Mouse (Mus musculus) limb, embryonic 10.5 days (tissue): ENCODE measurements around the gene Qpctl. TPM values are rescaled to one million over a fixed set of nuclear protein-coding genes. Genes with fewer than 3 reads are reported as not detected.

Experiments
- DNase-seq: peaks from one replicate; pipeline ENCODE4 v3.0.0-alpha.2; 2017; ENCODE audit warnings: low spot score
- H3K27ac ChIP-seq: fragments of 300-500 bp; sonication (generic); 2 replicates; pipeline ENCODE4 v1.5.1; 2016; ENCODE audit warnings: mild to moderate bottlenecking
- H3K27me3 ChIP-seq: fragments of 300-500 bp; sonication (generic); 2 replicates; pipeline ENCODE4 v1.6.1; 2016; ENCODE audit warnings: low read depth, mild to moderate bottlenecking; ENCODE audit not compliant: poor library complexity, severe bottlenecking
- H3K36me3 ChIP-seq: fragments of 300-500 bp; sonication (generic); 2 replicates; pipeline ENCODE4 v1.6.1; 2016; ENCODE audit warnings: mild to moderate bottlenecking, moderate library complexity
- H3K4me1 ChIP-seq: fragments of 300-500 bp; sonication (generic); 2 replicates; pipeline ENCODE4 v1.6.1; 2016
- H3K4me3 ChIP-seq: fragments of 300-500 bp; sonication (generic); 2 replicates; pipeline ENCODE4 v1.5.1; 2016; ENCODE audit warnings: mild to moderate bottlenecking, moderate library complexity
- H3K9me3 ChIP-seq: fragments of 300-500 bp; sonication (generic); replicated peaks from 2 replicates; pipeline ENCODE4 v1.6.1; 2016; ENCODE audit warnings: mild to moderate bottlenecking
- WGBS: fragments of 180-500 bp; shearing (Covaris S2); methylation state at CpG from one replicate; pipeline ENCODE4 v1.1.7; 2016; 5-methylcytosine and 5-hydroxymethylcytosine counted together
- polyA plus RNA-seq: library from polyadenylated mRNA; unstranded; fragments of >200 nt; fragmentation: Nextera tagmentation; extraction: Ambion mirVana; gene quantifications from 2 replicates; pipeline ENCODE4 v1.2.1, GENCODE M21; 2016

The Qpctl gene
- polyA plus RNA-seq, 1 experiment from 2014 or later, result 14.4 TPM

DNA sequence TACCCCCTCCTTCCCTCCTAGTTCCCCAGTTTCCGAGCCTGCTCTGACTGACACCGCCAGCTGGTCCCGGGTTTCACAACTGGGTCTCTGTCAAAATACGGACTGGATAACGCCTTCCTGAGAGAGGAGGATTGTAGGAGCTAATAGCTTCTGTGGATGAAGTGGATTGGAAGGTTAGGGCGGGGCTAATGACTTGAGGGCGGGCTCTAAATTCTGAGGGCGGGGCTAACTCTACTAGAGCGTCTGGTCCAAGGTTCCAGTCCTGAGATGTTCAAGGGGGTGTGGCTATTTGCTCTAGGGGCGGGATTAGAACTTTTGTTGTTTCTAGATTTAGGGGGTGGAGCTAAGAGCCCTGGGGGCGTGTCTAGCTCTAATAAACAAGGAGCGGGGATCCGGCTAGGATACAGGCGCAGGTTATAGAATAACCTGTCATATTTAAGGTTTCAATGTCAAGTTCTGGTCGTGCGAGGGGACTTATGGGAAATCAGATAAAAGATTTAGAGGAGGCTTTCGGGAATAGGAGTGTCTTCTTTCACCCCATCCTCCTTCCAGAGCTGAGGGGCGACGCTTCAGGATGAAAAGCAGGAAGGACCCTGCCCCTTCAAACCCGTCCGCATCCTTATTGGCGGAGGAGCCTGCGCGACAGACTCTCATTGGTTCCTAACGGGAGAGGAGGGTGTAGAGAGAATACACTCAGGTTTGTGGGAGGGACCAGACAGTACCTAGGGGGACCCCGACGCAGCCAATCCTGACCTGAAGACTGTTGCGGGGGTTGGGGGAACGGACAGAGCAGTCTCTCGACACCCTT, 26.8 kb upstream of the Qpctl start, which contains the start of gene Eml2:
Gene Eml2 (plus strand): TSS at position 714 of the 808 bp plus-strand sequence.
- Histone ChIP-seq H3K27ac (no peak within 1 kb of the TSS), H3K9me3 (no peaks in the 10 kb centered on the region), H3K27me3 (peaks cover 66% of the 10 kb centered on the region), H3K4me3 (peak within 1 kb of the TSS; percentile 47), H3K4me1 (peaks cover 37% of the 10 kb centered on the region), H3K36me3 (no peaks in the 10 kb centered on the region)
- WGBS, result under 1% methylated on average over 30 of the region's 30 CpGs
- no peak for DNase-seq

DNA sequence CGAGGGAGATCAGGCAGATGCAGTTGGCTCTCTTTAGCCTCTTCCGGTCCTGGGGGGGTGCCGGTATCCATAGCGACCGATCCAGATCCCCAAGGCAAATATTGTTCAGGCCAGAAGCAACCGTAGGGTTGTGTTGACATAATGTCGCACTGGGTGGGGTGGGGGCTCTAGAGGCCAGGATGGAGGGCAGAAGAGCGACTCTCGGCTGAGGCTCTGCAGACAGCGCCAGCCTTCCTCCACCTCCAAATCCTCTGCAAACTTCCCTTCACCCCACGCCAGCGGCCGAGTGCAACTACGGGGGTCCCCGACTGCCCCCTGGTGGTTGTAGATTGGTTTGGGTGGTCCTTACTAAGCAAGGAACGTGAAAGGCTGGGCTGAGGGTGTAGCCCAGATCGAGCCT, 23.8 kb upstream of the Qpctl start:
- H3K9me3 ChIP-seq, result no peaks in the 10 kb centered on the region
- peaks cover 53% of the 10 kb centered on the region for H3K27me3 ChIP-seq
- H3K4me3 ChIP-seq, result peak overlapping the region; percentile 45
- peaks cover 14% of the 10 kb centered on the region for H3K4me1 ChIP-seq
- no peak overlapping the region for H3K27ac ChIP-seq
- H3K36me3 ChIP-seq, result no peaks in the 10 kb centered on the region
- WGBS, result 5% methylated on average over 17 of the region's 17 CpGs
- DNase-seq, result peak; percentile 91

DNA sequence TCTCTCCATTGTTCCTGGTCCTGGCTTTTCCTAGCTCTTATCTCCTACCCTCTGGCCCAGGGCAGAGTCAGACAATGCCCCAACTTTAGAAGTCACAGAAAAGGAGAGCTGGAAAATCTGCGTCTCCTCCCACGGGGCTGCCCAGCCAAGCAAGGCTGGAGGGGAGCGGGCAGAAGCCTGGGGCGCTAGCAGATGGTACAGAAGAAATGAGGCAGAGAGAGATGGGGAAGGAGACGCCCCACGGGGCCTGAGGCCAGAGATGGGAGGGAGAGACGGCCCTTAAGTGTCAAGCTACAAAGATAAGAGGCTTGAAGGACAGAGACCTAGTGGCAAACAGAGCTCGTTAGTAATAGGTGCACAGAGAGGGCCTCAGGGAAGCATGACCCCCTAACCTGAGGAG, 22.7 kb upstream of the Qpctl start:
- no peaks in the 10 kb centered on the region for H3K36me3 ChIP-seq
- no peak for DNase-seq
- no peak overlapping the region for H3K4me3 ChIP-seq
- no peak overlapping the region for H3K27ac ChIP-seq
- no peaks in the 10 kb centered on the region for H3K9me3 ChIP-seq
- WGBS, result 63% methylated on average over 8 of the region's 8 CpGs
- peaks cover 12% of the 10 kb centered on the region for H3K4me1 ChIP-seq
- peaks cover 43% of the 10 kb centered on the region for H3K27me3 ChIP-seq

DNA sequence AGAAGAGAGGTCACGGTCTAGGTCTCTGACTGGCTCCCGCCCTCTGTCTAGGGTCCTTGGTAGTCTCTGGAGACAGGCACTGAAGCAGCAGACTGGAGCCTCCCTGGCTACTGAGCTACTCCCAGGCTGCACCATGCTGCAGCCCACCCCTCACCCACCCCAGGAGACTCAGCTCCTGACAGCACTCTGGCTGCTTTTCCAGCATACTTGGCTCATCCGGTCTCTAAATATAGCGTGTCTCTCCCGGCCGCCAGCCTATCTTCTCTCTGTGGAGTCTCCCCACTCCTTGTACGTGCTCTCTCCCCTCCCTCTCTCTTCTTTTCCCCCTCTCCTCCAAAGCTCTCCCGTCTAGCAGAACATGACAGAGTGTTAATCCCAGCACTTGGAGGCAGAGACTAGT, 21.1 kb upstream of the Qpctl start:
- H3K4me1 ChIP-seq, result peaks cover 15% of the 10 kb centered on the region
- peaks cover 39% of the 10 kb centered on the region for H3K27me3 ChIP-seq
- H3K9me3 ChIP-seq, result no peaks in the 10 kb centered on the region
- H3K4me3 ChIP-seq, result no peak overlapping the region
- no peaks in the 10 kb centered on the region for H3K36me3 ChIP-seq
- WGBS, result 70% methylated on average over 8 of the region's 8 CpGs
- no peak for DNase-seq
- H3K27ac ChIP-seq, result no peak overlapping the region

DNA sequence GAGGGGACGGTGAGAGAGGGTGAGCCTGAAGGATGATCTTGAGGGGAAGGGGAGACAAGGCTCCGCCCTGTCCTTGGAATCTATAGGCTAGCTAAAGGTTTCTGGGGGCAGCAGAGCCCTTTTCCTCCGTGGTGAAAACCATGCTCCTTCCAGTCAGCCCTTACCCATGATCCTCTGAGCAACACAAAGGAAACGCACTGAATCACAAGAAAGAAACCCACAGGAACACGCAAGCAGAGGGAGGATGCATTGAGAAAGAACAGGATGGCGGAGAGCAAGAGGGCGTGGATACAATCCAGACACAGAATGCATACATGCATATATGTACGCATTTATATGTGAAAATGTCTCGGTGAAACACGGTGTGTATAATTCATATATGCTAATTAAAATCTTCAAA, 20.4 kb upstream of the Qpctl start:
- Histone ChIP-seq H3K36me3 (no peaks in the 10 kb centered on the region), H3K27ac (no peak overlapping the region), H3K4me3 (no peak overlapping the region), H3K27me3 (peaks cover 39% of the 10 kb centered on the region), H3K4me1 (peaks cover 22% of the 10 kb centered on the region), H3K9me3 (no peaks in the 10 kb centered on the region)
- no peak for DNase-seq
- WGBS, result 71% methylated on average over 10 of the region's 10 CpGs

DNA sequence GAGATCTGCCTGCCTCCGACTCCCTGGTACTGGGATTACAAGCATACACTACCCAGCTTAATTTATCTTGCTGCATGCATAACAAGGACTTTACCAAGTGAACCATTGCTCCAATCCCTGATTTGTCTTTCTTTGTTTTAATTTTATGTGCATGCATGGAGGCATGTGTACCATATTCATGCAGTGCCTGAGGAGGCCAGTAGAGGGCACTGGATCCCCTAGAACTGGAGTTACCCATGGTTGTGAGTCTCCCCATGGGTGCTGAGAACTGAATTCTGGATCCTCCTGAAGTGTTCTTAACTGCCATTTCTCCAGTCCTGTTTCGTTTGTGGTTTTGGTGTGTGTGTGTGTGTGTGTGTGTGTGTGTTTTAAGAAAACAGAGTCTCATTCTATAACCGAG, 17.9 kb upstream of the Qpctl start:
- Histone ChIP-seq H3K4me3 (no peak overlapping the region), H3K27me3 (peaks cover 65% of the 10 kb centered on the region), H3K36me3 (no peaks in the 10 kb centered on the region), H3K27ac (no peak overlapping the region), H3K9me3 (no peaks in the 10 kb centered on the region), H3K4me1 (peaks cover 28% of the 10 kb centered on the region)
- no peak for DNase-seq
- 85% methylated on average over 3 of the region's 3 CpGs for WGBS

DNA sequence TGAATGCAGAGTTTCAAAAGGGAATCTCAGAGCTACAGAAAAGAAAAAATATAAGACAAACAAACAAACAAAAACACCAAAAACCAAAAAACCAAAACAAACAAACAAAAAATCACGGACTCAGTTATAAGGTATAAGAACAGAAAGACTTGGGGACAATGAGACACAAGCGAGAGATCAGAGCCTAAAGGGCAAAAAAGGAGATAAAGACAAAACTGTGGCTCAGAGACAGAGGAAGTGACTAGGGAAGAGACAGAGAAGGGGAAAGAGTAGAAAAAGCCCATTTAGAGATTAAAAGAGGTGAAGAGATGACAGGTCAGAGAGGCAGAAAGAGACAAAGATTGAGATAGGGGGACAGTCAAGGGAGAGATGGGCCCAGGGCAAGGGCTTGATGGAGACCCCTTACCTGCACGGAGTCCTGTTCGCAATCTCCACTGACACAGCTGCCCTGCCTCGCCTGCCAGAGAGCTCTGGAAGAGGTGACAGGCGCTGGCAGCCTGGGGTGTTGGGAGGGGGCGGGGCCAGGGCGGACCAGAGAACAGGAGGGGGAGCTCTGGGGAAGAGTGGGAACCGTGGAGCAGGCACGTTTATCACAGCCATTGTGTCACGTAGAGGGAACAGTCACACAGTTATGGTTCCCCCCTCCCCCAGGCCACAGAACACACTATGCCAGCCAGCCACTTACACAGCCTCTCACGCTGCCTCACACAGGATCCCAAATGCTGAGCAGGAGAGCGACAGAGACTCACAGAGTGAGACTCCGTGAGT, 16.7 kb upstream of the Qpctl start, which contains the start of gene Gipr:
Gene Gipr (minus strand): TSS at position 472 of the 768 bp plus-strand sequence.
- no peak within 1 kb of the TSS for H3K27ac ChIP-seq
- no peaks in the 10 kb centered on the region for H3K9me3 ChIP-seq
- H3K27me3 ChIP-seq, result peaks cover 69% of the 10 kb centered on the region
- peaks cover 28% of the 10 kb centered on the region for H3K4me1 ChIP-seq
- no peak for DNase-seq
- 11% methylated on average over 14 of the region's 14 CpGs for WGBS
- H3K4me3 ChIP-seq, result peak within 1 kb of the TSS; percentile 23; the same call in 1 of the 2 replicates
- no peaks in the 10 kb centered on the region for H3K36me3 ChIP-seq

DNA sequence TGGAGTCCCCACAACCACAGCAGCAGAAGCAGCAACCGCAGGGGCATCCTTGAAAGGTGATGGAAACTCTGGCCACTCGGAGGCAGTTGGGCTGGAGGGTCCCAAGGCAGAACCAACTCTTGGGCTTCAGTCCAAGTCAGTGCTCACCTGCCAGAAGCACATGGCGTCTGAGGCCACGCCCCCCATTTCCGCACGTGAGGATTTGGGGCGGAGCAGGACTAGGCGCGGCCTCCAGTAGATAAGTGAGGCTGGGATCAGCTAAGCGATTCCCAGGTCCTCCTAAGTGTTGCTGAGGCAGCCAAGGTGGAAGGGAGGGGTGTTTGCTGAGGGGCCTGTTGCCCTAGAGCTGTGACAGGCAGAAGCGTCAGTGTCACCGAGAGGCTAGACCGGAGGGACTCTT, 15.9 kb upstream of the Qpctl start:
- no peaks in the 10 kb centered on the region for H3K36me3 ChIP-seq
- no peak overlapping the region for H3K27ac ChIP-seq
- H3K27me3 ChIP-seq, result peaks cover 73% of the 10 kb centered on the region
- WGBS, result 3% methylated on average over 13 of the region's 13 CpGs
- H3K9me3 ChIP-seq, result no peaks in the 10 kb centered on the region
- peaks cover 35% of the 10 kb centered on the region for H3K4me1 ChIP-seq
- peak overlapping the region; percentile 23; the same call in 1 of the 2 replicates for H3K4me3 ChIP-seq
- no peak for DNase-seq

DNA sequence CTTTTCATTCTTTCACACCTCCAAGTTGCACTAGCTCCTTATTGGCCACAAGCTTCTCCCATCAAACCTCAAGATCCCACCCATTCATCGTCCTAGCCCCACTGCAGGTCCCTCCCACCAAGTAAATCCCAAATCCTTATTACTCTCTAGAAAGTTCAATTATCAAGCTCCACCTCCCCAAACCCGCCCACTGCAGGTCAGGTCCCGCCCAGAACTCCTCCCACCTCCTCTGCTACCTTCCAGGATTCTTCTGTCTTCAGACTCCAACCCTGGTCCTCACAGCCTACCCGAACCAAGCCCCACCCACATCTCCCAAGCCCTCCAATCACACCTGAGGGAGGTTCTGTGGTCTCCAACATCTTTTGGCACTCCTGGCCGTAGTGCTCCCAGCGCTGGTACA, 15.1 kb upstream of the Qpctl start:
- no peaks in the 10 kb centered on the region for H3K9me3 ChIP-seq
- DNase-seq, result peak; percentile 48
- H3K36me3 ChIP-seq, result no peaks in the 10 kb centered on the region
- peaks cover 43% of the 10 kb centered on the region for H3K4me1 ChIP-seq
- H3K27me3 ChIP-seq, result peaks cover 75% of the 10 kb centered on the region
- H3K4me3 ChIP-seq, result peak overlapping the region; percentile 18
- 3% methylated on average over 6 of the region's 6 CpGs for WGBS
- no peak overlapping the region for H3K27ac ChIP-seq

DNA sequence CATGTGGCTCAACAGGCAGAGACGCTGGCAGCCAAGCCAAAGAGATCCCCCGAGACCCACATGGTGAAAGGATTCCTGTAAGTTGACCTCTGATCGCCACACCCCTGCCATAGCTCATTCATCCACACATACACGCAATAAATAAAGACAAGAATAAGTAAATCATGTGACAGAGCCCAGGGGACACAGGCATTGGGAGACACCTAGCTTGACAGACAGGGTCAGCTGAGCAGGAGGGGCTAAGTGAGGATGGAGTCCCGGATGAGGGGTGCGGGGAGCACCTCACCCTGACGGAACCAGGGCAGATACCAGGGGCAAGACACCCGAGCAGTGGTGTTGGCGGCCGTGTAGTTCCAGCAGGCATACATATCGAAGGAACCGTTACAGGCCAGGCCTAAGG, 14.7 kb upstream of the Qpctl start:
- Histone ChIP-seq H3K27me3 (peaks cover 80% of the 10 kb centered on the region), H3K9me3 (no peaks in the 10 kb centered on the region), H3K4me1 (peaks cover 43% of the 10 kb centered on the region), H3K36me3 (no peaks in the 10 kb centered on the region), H3K27ac (no peak overlapping the region), H3K4me3 (peak overlapping the region; percentile 18)
- WGBS, result 23% methylated on average over 12 of the region's 12 CpGs
- no peak for DNase-seq

DNA sequence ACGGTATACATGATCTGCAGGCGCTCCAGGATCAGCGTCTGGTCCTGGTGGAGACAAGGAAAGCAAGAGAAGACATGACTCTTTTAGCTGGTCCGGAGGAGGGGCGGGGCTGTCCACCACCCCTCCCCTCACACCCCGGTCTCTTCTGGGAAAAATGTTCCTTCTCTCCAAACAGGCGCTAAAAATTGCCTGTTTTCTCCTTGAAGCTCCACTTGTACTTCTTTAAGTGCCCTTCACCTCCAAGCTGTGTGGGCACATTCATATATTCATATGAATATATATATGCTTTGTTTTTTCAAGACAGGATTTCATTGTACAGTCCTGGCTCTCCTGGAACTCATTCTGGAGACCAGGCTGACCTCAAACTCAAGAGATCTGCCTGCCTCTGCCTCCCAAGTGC, 13.8 kb upstream of the Qpctl start:
- H3K36me3 ChIP-seq, result no peaks in the 10 kb centered on the region
- H3K4me1 ChIP-seq, result peaks cover 43% of the 10 kb centered on the region
- H3K9me3 ChIP-seq, result no peaks in the 10 kb centered on the region
- H3K27ac ChIP-seq, result no peak overlapping the region
- H3K4me3 ChIP-seq, result no peak overlapping the region
- peaks cover 79% of the 10 kb centered on the region for H3K27me3 ChIP-seq
- no peak for DNase-seq
- WGBS, result 88% methylated on average over 7 of the region's 7 CpGs

DNA sequence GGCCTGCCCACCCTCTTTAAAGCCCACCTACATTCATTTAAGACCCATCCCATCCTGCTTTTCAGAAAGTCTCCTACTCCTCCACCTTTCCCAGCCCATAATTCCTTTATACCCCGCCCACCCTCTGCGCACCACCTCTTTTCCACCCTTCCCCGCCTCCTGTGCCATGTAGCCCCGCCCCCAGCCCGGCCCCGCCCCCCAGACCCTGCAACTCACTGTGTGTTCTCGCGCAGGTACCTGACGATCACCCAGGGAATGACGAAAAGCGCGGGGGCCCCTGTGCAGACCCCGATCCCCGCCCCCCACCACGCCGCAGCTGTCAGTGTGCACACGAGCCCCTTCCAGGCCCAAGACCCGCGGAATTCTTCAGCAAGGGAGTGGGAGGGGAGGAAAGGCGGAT, 11.0 kb upstream of the Qpctl start:
- H3K27ac ChIP-seq, result no peak overlapping the region
- peak overlapping the region; percentile 52 for H3K4me3 ChIP-seq
- H3K36me3 ChIP-seq, result peaks cover 9% of the 10 kb centered on the region
- H3K27me3 ChIP-seq, result peaks cover 72% of the 10 kb centered on the region
- no peaks in the 10 kb centered on the region for H3K9me3 ChIP-seq
- peak; percentile 80 for DNase-seq
- H3K4me1 ChIP-seq, result peaks cover 46% of the 10 kb centered on the region
- 2% methylated on average over 20 of the region's 20 CpGs for WGBS

DNA sequence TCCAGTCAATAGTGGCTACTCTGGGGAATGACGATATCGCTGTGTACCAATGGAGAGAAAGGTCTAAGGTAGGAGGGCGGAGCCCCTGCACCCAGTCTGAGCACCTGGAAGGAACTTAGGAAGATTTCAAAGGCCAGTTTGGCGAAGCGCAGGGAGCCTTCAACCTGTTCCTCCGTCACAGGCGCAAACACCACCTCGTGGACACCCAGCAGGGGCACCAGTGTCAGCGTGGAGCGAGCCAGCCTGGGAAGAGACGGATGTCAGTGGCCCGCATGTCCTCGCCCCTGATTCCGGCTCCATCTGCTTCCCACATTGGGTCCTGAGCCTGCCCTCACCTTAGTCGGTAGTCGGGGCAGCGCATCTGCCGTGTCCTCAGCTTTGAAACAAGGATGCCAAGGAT, 10.3 kb upstream of the Qpctl start:
- peaks cover 39% of the 10 kb centered on the region for H3K4me1 ChIP-seq
- DNase-seq, result no peak
- peak overlapping the region; percentile 52; the same call in 1 of the 2 replicates for H3K4me3 ChIP-seq
- H3K9me3 ChIP-seq, result no peaks in the 10 kb centered on the region
- H3K36me3 ChIP-seq, result peaks cover 16% of the 10 kb centered on the region
- H3K27ac ChIP-seq, result no peak overlapping the region
- peaks cover 65% of the 10 kb centered on the region for H3K27me3 ChIP-seq
- 10% methylated on average over 18 of the region's 18 CpGs for WGBS
